Mouse (Mus musculus): Measurements from ENCODE around the gene Dnah7b. TPM values are rescaled to one million over a fixed set of nuclear protein-coding genes. Genes with fewer than 3 reads are reported as not detected.
A peak's percentile ranks its signal among the peaks of the same experiment; 100 is the strongest.
"Not testable (repeated sequence)": the region's sequence is repeated elsewhere in the genome, so short reads cannot be mapped to it uniquely, and the experiment has no call there.

Dnah7b gene
- polyA plus RNA-seq, 1 experiment from 2014 or later = 4.8 TPM

- not testable (repeated sequence) for H3K27ac ChIP-seq; H3K4me1 ChIP-seq (replicated peaks; ENCODE audit: control insufficient read depth, insufficient read depth, low read length); H3K36me3 ChIP-seq (replicated peaks; ENCODE audit: control insufficient read depth, insufficient read depth); H3K27me3 ChIP-seq (ENCODE audit: control insufficient read depth, insufficient read depth, low read length); H3K9me3 ChIP-seq (ENCODE audit: control insufficient read depth, low read length); H3K4me3 ChIP-seq (replicated peaks; ENCODE audit: low read length); DNase-seq (ENCODE audit: low spot score); H3K9ac ChIP-seq; ATAC-seq (ENCODE audit: low FRiP score); H3K4me2 ChIP-seq (replicated peaks)
- WGBS = 81% methylated on average over 2 of the region's 2 CpGs
Observed at GRCm38 (mm10) chr1:46278057-46278910, 212.2 kb downstream of the Dnah7b start.

GRCm38 (mm10) chr1:46278911-46279565 is 212.9 kb downstream of the Dnah7b start:
- DNase-seq (ENCODE audit: low spot score); H3K36me3 ChIP-seq (replicated peaks; ENCODE audit: control insufficient read depth, insufficient read depth); H3K4me2 ChIP-seq (replicated peaks); H3K4me3 ChIP-seq (replicated peaks; ENCODE audit: low read length); H3K4me1 ChIP-seq (replicated peaks; ENCODE audit: control insufficient read depth, insufficient read depth, low read length); H3K27ac ChIP-seq; H3K27me3 ChIP-seq (ENCODE audit: control insufficient read depth, insufficient read depth, low read length); ATAC-seq (ENCODE audit: low FRiP score); H3K9me3 ChIP-seq (ENCODE audit: control insufficient read depth, low read length); H3K9ac ChIP-seq: not testable (repeated sequence)
- WGBS = 85% methylated on average over 1 of the region's 1 CpGs

GRCm38 (mm10) chr1:46294451-46294850 is 228.3 kb downstream of the Dnah7b start:
- 92% methylated on average over 2 of the region's 2 CpGs for WGBS
- not testable (repeated sequence) for H3K27me3 ChIP-seq (ENCODE audit: control insufficient read depth, insufficient read depth, low read length); H3K9ac ChIP-seq; H3K27ac ChIP-seq; ATAC-seq (ENCODE audit: low FRiP score); H3K36me3 ChIP-seq (replicated peaks; ENCODE audit: control insufficient read depth, insufficient read depth); H3K4me1 ChIP-seq (replicated peaks; ENCODE audit: control insufficient read depth, insufficient read depth, low read length); H3K4me3 ChIP-seq (replicated peaks; ENCODE audit: low read length); H3K9me3 ChIP-seq (ENCODE audit: control insufficient read depth, low read length); H3K4me2 ChIP-seq (replicated peaks); DNase-seq (ENCODE audit: low spot score)

DNA sequence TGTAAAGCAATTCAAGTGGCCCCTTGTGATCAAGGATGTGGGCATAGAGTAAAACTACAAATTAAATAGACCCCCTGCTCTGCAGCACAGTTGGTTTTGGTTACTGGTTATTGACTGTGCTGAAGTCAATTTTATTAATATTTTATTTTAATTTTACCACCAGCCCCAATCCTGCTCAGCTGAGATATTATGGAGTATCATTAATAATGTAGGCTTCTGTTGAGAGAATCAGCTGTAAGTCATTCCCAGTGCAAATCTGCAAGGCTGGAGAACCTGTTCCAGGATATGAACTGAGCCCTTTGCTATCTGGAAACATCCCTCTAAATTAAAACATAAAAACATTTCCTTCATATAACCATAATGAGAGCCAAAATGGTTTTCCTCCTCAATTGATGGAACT is 259.8 kb downstream of the Dnah7b start:
- DNase-seq (ENCODE audit: low spot score); H3K9ac ChIP-seq; H3K4me3 ChIP-seq (replicated peaks; ENCODE audit: low read length); ATAC-seq (ENCODE audit: low FRiP score); H3K27ac ChIP-seq; H3K27me3 ChIP-seq (ENCODE audit: control insufficient read depth, insufficient read depth, low read length); H3K4me1 ChIP-seq (replicated peaks; ENCODE audit: control insufficient read depth, insufficient read depth, low read length); H3K4me2 ChIP-seq (replicated peaks); H3K36me3 ChIP-seq (replicated peaks; ENCODE audit: control insufficient read depth, insufficient read depth); H3K9me3 ChIP-seq (ENCODE audit: control insufficient read depth, low read length): not testable (repeated sequence)

DNA sequence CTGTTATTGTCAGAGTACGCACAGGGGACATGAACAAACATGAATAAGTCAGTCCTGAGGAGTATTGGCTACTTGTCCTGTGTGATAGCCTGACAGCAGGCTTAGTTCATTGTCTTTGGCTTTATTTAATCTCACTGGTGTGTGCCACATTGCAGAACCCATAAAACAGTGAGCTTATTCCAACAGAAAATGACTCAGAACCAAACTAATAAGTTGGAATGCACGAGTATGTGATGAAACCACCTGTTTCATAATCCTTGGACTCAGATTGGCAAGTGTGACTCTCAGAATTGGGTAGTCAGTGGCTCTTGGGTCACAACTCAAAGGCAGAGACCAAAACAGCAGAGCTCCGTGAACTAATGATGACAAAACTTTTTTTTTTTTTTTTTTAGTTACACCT is 279.2 kb downstream of the Dnah7b start:
- H3K27me3 ChIP-seq (ENCODE audit: control insufficient read depth, insufficient read depth, low read length); H3K36me3 ChIP-seq (replicated peaks; ENCODE audit: control insufficient read depth, insufficient read depth); DNase-seq (ENCODE audit: low spot score); ATAC-seq (ENCODE audit: low FRiP score); H3K4me3 ChIP-seq (replicated peaks; ENCODE audit: low read length); H3K4me1 ChIP-seq (replicated peaks; ENCODE audit: control insufficient read depth, insufficient read depth, low read length); H3K9ac ChIP-seq; H3K9me3 ChIP-seq (ENCODE audit: control insufficient read depth, low read length); H3K4me2 ChIP-seq (replicated peaks); H3K27ac ChIP-seq: not testable (repeated sequence)
- WGBS = 92% methylated on average over 3 of the region's 3 CpGs

DNA sequence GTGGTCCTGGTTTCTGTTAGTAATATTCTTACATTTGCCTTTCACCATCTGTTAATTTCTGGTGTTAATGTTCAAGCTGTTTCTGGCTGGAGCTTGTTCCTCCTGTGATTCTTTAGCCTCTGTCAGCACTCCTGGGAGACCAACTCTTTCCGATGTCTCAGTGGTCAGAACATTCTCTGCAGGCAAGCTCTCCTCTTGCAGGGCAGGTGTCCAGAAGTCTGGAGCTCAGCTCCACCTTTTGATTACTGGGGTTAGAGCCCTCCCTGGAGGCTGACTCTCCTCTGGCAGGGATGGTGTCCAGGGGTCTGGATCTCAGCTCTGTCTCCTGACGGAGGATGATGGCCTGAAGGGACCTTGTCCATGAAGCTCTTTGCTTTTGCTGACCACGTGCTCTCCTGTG is 314.5 kb downstream of the Dnah7b start:
- H3K4me1 ChIP-seq (replicated peaks; ENCODE audit: control insufficient read depth, insufficient read depth, low read length) = not testable (repeated sequence)

DNA sequence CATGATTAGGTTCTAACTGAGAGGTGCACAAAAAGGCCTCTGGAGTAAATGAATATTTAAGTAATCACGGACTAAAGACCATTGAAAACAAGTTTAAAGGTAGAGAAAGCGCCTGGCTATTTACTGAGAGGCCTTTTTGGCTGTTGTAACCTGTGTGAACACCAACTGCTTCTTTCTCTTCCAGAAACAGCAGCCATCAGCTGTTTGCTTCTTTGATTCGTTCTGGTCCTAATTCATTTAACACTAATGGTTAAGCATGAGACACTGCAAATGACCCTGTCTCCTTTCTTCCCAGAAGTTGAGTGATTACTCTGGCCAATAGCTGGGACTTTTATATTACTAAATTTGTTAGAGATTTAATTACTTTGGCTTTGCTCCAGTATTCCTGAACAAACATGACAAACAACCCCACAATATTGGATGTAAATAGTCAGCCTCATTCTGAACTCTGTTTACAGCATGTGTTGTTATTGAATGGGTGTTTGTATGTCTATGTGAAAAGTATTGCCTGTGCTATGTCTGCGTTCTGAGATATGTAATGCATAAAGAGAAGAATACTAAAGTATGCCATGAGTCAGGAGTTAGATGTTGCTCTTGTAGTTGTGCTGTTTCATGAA is 328.7 kb downstream of the Dnah7b start:
- not testable (repeated sequence) for H3K4me1 ChIP-seq (replicated peaks; ENCODE audit: control insufficient read depth, insufficient read depth, low read length); H3K27me3 ChIP-seq (ENCODE audit: control insufficient read depth, insufficient read depth, low read length); H3K4me2 ChIP-seq (replicated peaks); H3K4me3 ChIP-seq (replicated peaks; ENCODE audit: low read length); H3K36me3 ChIP-seq (replicated peaks; ENCODE audit: control insufficient read depth, insufficient read depth); H3K9me3 ChIP-seq (ENCODE audit: control insufficient read depth, low read length); H3K9ac ChIP-seq; H3K27ac ChIP-seq
- ATAC-seq (ENCODE audit: low FRiP score) = peak; percentile 43; the same call in 1 of the 2 replicates
- WGBS = 42% methylated on average over 3 of the region's 4 CpGs
- DNase-seq (ENCODE audit: low spot score) = peak; percentile 24

More for the DNA sequence above, 314.5 kb downstream of the Dnah7b start:
- whole genome bisulfite sequencing = 92% methylated on average over 3 of the region's 3 CpGs
- H3K27ac ChIP-seq; H3K4me3 ChIP-seq (replicated peaks; ENCODE audit: low read length); DNase-seq (ENCODE audit: low spot score); H3K9me3 ChIP-seq (ENCODE audit: control insufficient read depth, low read length); H3K9ac ChIP-seq; ATAC-seq (ENCODE audit: low FRiP score); H3K4me2 ChIP-seq (replicated peaks); H3K36me3 ChIP-seq (replicated peaks; ENCODE audit: control insufficient read depth, insufficient read depth); H3K27me3 ChIP-seq (ENCODE audit: control insufficient read depth, insufficient read depth, low read length): not testable (repeated sequence)

DNA sequence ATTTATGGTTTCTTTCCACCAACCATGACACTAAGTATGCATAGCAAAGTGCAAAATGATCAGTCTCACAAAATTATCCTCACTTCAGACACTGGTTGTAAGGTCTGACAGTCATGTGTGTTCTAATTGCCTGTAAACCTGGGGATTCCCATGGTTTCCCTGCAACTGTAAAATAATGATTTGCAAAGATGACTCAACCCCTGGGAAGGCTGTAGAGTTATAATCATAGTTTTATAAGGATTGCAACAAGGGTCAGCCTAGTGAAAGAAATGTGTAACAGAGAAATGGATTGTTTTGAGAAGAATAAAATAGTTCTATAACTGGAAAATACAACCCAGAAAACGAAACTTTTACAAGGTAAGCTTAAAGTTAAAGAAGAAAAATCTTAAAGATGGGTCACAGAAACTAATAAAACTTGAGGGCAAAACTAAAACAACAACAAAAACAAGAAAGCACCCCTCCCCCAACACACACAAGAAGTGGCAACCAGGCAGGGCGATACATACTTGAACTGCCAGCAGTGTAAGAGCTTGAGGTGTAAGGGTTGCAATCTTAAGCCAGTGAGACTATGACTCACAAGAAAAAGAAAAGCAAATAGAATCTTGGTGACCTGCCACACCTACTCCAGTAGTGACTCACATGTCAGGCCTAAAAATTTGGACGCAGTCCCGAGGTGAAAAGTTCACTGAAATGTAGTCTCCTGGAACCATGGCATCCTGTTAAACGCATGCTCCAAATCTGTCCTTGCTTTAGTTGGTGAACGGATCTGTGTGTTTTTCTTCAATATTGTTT is 342.4 kb downstream of the Dnah7b start:
- no peak overlapping the region for H3K4me3 ChIP-seq (replicated peaks; ENCODE audit: low read length)
- no peaks in the 10 kb centered on the region for H3K36me3 ChIP-seq (replicated peaks; ENCODE audit: control insufficient read depth, insufficient read depth)
- no peak overlapping the region for H3K4me2 ChIP-seq (replicated peaks)
- DNase-seq (ENCODE audit: low spot score) = no peak
- no peak overlapping the region for H3K9ac ChIP-seq
- ATAC-seq (ENCODE audit: low FRiP score) = no peak
- H3K9me3 ChIP-seq (ENCODE audit: control insufficient read depth, low read length) = no peaks in the 10 kb centered on the region
- H3K27ac ChIP-seq = no peak overlapping the region
- no peaks in the 10 kb centered on the region for H3K4me1 ChIP-seq (replicated peaks; ENCODE audit: control insufficient read depth, insufficient read depth, low read length)
- 88% methylated on average over 6 of the region's 6 CpGs for WGBS
- H3K27me3 ChIP-seq (ENCODE audit: control insufficient read depth, insufficient read depth, low read length) = no peaks in the 10 kb centered on the region

DNA sequence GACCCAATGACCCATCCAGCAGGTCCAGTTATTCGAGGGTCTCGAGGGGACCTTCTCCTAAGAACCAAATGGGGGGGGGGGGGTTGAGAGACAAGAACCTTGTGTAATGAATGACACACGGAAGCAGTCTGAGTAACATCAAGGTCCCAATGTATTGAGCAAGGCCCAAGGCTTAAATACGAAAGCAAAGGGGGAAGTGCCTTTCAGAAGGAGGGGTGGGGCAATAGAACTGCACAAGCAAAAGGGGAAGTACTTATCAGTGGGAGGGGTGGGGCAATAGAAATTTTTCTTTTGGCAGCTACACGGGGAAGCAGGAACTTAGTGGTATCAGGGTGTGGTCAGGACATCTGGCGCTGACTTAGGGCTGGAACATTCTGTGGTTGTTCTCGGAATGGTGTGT is 348.7 kb downstream of the Dnah7b start:
- not testable (repeated sequence) for H3K9ac ChIP-seq; H3K9me3 ChIP-seq (ENCODE audit: control insufficient read depth, low read length); ATAC-seq (ENCODE audit: low FRiP score); H3K36me3 ChIP-seq (replicated peaks; ENCODE audit: control insufficient read depth, insufficient read depth); DNase-seq (ENCODE audit: low spot score); H3K4me2 ChIP-seq (replicated peaks); H3K4me1 ChIP-seq (replicated peaks; ENCODE audit: control insufficient read depth, insufficient read depth, low read length); H3K27ac ChIP-seq; H3K27me3 ChIP-seq (ENCODE audit: control insufficient read depth, insufficient read depth, low read length); H3K4me3 ChIP-seq (replicated peaks; ENCODE audit: low read length)
- WGBS = 92% methylated on average over 7 of the region's 7 CpGs

Data from hindbrain, embryonic 14.5 days (tissue).